Mouse (Mus musculus) WW6 (cell line): ENCODE data around the gene Kank1.

Source experiments
- DNase-seq: peaks from one replicate; pipeline ENCODE4 v3.0.0-alpha.2; 2013; ENCODE audit warnings: low read depth, low spot score

Gene Kank1

GRCm38 (mm10) chr19:25253198-25253597 is 16.4 kb downstream of the Kank1 start:
- no peak for DNase-seq

DNA sequence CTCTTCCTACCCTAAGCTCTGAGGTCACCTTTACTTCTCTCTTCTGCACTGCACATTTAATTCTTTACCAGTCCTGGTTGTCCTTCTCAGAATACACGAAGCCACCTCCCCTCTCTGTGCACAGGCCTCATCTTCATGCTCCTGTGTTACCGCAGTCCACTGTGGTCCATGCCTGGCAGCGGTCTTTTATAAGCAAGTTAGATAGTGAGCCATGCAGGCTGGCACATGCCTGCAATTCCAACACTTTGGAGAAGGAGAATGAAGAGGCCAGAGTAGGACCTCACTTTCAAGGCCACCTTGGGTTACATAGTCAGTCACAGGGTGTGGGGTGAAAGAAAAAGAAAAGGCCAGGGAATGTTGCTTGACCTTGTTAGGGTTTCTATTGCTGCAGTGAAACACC is 16.9 kb downstream of the Kank1 start:
- no peak for DNase-seq

DNA sequence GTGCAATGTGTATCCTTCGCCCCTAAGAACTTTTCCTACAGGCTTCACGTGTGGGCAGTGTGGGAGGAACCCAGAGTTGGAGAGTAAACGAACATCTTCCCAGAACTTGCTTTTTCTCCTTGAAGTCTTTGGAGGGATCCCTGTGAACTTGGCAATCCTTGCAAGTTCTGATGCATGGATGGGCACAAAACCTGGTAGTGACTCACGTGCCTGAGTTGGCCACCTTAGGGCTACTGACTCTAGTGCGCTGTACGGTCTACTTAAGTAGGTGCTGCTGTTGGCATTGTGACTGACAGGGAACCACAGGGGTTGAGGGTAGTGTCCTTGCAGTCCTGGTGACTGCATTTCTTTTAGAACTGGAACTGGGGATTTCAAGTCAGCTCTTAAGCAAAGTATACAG is 21.5 kb downstream of the Kank1 start:
- no peak for DNase-seq

DNA sequence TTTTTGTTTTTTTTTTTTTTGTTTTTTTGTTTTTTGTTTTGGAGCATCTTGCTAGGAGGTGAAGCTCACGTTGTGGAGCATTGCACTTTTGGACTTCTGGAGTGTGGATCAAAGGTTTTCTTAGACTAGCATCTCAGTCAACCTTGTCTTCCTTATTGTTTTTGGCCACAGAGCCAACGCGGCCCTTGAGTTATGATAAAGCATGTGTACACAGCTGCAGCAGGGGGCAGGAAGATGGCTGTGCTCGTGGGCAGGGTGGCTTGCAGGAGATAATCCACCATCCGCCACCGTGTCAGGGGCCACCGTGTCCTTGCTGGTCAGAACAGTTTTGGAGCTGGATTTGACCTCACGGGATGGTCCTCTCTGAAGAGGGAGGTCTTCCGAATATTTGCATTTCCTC is 29.4 kb downstream of the Kank1 start:
- DNase-seq, result no peak

DNA sequence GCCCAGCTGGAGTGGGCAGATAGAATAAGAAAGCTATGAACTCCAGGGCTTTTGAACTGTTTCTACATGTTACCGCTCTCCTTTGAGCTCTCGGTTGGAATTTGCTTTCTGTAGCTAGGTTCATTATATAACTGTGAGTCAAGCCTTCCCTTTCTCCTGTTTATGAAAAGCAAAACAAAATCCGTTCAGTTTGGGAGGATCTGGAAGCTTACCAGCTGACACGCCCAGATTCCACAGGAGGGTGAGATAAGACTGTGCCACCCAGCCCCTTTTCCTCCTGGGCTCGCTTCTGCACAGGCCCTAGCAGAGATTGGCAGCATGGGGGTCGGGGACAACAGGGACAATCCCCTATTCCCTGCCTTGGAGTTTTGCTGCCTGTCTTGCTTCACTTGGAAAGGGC is 30.5 kb downstream of the Kank1 start:
- no peak for DNase-seq

DNA sequence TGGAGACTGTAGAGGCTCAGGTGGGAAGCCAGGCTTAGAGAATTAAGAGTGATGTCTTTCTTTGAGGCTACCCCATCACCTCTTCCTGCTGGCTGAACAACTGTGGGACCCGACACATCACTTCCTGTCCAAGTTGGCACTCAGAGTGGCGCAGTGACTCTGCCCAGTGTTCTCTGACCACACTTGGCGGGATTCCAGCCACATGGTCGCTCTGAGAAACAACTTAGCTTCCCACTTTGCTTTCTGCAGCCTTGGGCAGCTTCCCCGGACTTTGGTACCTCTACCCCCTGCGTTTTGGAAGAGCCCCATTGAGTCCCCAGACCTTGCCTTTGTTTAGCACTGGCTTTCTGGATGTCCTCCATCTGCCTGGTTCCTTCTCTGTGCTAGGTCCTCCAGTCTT is 31.8 kb downstream of the Kank1 start:
- DNase-seq, result no peak

DNA sequence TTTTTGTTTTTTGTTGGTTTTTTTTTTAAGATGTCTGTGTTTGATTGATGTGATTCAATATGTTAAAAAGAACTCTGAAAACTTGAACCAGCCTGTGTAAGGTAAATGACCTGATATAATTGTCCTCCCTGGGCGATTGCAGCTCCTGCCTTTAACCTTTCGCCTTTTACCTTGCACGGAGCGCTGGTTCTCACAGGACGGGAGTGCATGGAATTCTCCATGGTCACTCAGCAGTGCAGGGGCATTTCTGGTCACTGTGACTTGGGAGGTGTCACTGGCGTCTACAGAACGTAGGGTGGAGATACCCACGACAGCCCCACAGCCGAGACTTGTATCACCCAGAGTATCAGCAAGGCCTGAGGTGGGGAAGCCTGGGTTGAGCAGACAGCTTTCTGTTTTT is 34.8 kb downstream of the Kank1 start:
- no peak for DNase-seq

DNA sequence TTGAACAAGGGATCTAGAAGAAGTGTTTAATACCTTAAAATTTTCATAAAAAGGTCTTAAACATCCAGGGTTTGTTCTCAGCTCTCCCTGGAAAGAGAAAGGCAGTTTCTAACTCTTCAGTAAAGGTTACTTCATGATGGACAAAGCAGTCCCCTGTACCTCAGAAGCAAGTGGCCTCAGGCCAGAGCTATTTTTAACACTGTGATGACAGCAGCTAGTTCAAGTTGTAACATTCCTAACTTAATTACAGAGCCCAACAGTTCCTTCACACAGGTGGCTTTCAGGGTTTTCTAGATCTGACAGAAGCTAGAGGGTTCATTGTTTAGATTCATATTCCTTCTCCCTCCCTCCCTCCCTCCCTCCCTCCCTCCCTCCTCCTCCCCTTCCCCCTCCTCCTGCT is 36.4 kb downstream of the Kank1 start:
- DNase-seq, result no peak

DNA sequence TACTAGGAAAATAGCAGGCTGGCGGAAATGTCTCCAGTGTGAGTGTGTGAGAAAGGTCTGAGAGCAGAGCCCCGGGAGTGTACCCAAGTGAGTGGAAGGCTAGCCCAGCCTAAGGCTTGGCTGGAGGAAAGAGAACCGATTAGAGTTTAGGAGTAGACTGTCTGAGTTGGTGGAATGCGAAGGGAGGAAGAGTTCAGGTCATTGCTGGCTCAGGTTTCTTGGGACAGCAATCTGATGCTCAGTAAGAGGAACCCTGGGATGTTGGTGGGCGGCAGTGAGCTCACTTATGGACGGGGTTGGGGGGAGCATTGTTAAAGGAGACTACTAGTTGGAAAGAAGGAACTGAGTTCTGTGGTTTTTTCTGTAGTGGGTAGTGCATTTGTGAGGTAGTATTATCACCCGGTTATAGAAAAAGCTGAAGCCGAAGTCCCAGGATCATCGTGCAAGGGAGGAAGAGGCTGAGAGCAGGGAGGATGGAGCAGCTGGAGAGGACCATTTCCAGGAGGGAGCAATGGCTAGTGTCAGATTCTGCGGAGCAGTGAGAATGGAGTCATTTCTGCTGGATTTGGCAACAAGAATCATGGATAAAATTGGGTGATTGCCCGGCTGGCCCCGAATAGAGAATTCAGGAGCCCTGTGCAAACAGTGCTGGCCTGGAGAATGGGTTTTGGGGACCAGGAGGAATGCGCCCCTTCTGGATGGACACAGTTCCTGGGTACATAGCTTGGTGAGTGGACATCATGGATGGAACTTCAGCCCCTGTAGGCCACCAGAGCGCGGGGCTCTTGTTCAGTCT is 40.0 kb downstream of the Kank1 start:
- no peak for DNase-seq

DNA sequence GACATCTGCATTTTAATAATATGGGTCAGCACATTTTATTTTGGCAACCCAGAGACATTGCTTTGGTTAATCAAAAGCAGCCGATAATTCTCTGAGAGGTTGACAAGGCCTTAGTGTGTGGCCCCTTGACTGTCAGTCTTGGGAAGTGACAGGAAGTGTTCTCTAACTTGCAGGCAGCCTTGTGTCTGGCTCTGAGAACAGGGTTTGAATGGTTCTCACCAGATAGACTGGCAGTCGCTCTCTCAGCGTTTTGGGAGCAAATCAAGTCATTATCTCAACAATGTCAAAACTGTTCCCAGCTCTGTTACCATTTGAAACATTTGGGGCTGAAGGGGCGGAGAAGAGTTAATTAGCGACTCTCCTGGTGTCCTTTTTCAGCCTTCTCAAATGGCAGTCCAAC is 41.0 kb downstream of the Kank1 start:
- DNase-seq, result no peak

- DNase-seq, result no peak
Measured at GRCm38 (mm10) chr19:25279603-25280002, 42.8 kb downstream of the Kank1 start.

DNA sequence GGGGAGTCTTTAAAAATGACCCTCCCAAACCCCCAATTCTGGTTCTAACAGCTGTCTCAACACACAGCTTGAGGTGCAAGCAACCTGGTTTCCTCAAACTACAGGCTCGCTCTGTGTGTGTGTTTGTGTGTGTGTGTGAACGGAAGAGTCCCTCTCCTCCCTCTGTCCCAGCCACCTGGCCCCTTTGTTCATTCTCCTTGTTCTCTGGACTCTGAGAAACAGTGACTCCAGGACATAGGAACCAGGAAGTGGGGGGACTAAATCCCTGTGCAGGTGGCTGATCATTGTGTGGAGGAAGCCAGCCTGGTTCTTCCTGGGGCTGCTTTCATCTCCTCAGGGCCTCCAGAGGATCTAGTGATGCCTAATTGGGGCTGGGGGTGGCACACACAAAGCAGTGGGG is 46.9 kb downstream of the Kank1 start:
- no peak for DNase-seq

- no peak for DNase-seq
Measured at GRCm38 (mm10) chr19:25285756-25286538, 49.2 kb downstream of the Kank1 start.

- no peak for DNase-seq
Measured at GRCm38 (mm10) chr19:25290991-25291520, 54.3 kb downstream of the Kank1 start.

DNA sequence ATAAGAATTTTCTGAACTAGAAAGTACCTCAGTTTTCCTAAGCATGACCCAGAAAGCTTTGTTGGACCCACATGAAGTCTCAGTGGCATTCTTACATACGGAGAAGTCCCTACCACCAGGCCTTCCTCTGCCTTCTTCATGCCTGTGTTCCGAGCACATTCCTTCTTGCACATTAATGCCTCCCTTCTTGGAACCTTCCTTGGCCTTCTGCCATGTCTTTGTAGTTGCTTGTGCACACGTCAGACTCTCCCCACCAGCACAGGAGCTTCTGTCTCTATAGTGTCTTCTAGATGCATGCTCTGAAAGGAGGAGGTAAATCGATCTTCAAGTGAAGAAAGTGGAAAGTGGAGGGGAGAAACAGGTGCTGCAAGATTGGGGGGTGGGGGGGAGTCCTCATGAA is 58.4 kb downstream of the Kank1 start:
- no peak for DNase-seq

DNA sequence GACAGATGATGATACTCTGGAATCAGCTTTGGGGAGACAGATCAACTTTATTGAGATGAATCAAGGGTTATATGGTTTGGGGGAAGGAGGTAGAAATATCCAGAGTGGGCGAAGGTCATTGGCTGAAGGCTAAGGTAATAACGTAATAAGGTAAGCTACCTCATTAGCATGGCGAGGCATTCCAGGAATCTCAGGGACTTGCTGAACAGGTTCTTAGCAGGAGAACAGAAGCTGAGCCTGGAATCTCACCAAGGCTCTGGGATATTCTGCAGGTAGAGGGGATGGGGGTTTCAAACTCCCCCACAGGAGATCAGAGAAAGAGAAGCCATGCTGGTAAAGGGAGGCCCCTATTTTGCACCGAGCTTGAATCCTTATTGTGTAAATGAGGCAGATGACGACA is 60.5 kb downstream of the Kank1 start:
- DNase-seq, result no peak

DNA sequence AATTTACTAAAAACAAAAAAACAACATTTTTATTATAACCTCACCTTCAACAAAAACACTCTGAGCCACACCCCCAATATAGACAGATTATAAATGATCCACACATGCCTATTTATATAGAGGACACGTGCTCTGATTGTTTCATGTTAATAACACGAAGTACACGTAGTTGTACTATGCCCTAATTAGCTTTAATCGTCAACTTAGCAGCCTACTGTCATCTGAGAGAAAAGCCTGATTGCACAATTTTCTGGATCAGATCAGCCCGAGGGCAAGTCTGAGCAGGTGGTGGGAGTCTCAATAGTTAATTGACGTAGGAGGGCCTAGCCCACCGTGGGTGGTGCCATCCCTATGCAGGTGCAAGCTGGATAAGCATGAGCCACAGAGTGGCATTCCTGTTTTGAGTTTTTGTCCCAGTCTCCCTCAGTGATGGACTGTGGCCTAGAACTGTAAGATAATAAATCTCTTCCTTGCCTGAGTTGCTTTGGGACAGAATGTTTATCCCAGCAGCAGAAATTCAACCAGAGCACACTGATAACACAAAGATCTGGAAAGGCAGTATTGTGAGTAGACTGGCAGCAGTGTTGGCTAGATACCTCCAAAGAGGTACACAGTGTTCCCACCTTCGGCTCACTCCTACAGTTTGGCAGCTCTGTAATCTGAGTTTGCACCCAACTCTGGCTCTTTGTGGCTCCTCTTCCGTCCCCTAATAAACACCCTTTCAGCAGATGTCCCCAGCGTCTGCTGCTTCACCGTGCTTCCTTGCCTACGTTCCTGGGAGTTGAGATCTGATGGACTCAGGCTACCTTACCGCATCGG is 63.3 kb downstream of the Kank1 start:
- DNase-seq, result no peak

GRCm38 (mm10) chr19:25301189-25301588 is 64.4 kb downstream of the Kank1 start:
- DNase-seq, result no peak

- DNase-seq, result no peak
Measured at GRCm38 (mm10) chr19:25306277-25306676, 69.5 kb downstream of the Kank1 start.

DNA sequence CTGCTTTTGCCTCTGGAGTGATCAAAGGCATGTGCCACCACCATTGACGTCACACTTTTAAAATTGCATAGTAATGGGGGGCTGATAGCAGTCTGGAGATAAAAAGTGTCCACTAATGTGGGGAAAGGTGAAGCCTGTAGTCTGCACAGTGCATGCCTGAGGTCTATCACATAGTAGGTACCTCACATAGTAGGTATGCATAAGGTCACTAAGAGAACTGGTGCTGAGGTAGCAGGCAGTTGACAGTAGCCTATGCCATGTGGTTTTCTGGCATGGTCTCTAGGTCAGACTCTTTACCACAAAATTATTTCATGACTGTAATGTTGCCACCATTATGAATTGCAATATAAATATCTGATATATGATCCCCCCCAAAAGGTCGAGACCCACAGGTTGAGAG is 71.4 kb downstream of the Kank1 start:
- DNase-seq, result no peak

DNA sequence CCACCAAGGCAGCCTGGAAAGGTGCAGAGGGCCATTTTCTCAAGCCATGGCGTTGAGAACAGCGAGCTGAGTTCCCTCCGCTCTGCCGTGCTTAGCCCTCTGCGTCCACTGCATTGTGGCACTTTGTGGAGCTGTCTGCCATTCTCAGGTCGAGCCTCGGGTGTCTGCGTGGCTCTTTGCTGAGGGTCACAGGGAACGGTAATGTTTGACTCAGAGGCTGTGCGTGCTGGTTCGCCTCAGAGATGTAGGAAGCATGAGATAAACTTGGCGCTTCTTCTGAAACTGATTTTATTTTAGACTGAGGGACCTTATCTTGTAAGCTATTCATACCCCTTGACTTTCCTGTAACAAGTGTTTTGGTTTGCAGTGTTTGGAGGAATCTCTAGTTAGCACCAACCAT is 72.0 kb downstream of the Kank1 start:
- no peak for DNase-seq

DNA sequence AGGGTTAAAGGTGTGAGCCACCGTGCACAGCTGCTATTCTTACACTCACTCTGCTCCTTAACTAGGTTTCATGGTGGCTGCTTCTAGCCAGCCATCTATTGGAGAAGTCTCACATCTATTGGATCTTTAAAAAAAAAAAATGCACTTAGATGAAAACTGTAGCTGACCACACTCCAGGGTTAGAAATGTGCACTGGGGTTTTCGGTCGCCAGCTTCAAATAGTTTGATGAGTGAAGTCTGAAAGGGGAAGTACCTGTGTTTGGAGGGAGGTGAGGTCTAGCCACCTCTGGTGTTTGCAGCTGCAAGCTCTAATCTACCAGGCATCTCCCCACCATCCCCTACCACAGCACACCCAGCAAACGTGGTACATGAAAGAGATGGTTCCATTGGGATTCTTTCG is 74.2 kb downstream of the Kank1 start:
- no peak for DNase-seq
